Mouse (Mus musculus) erythroblast, embryonic 14.5 days (primary cell): ENCODE data around the gene Rnf212b. TPM values are rescaled to one million over a fixed set of nuclear protein-coding genes. Genes with fewer than 3 reads are reported as not detected.
A peak's percentile ranks its signal among the peaks of the same experiment; 100 is the strongest.

ENCODE experiments used
- H3K27me3 ChIP-seq: 2 replicates; pipeline ENCODE4 v1.6.1; 2012; ENCODE audit warnings: inconsistent platforms; ENCODE audit not compliant: control insufficient read depth
- H3K36me3 ChIP-seq: 2 replicates; pipeline ENCODE4 v1.6.1; 2012; ENCODE audit warnings: mild to moderate bottlenecking, inconsistent platforms; ENCODE audit not compliant: control insufficient read depth
- H3K4me1 ChIP-seq: 2 replicates; pipeline ENCODE4 v1.6.1; 2012; ENCODE audit warnings: inconsistent platforms; ENCODE audit not compliant: control insufficient read depth
- H3K4me3 ChIP-seq: replicated peaks from 2 replicates; pipeline ENCODE3; 2012; ENCODE audit warnings: moderate library complexity, mild to moderate bottlenecking, inconsistent platforms
- H3K9me3 ChIP-seq: 2 replicates; pipeline ENCODE4 v1.6.1; 2012; ENCODE audit warnings: low read length, inconsistent platforms, mixed read lengths; ENCODE audit not compliant: control insufficient read depth
- GATA1 ChIP-seq: IDR thresholded peaks from 2 replicates; pipeline ENCODE4 v1.6.1; 2012; ENCODE audit warnings: low read length, inconsistent platforms, mixed read lengths
- TAL1 ChIP-seq: IDR thresholded peaks from 3 replicates; pipeline ENCODE4 v1.6.1; 2012; ENCODE audit warnings: low read length, inconsistent platforms, mixed read lengths
- polyA plus RNA-seq: library from polyadenylated mRNA; stranded (reverse); fragments of >175 nt; gene quantifications from 2 replicates; pipeline ENCODE4 v1.2.3, GENCODE M21; 2012

The Rnf212b gene
- polyA plus RNA-seq, 1 experiment, result not detected

GRCm38 (mm10) chr14:54864313-54865036 lies 50.5 kb downstream of the Rnf212b start:
- TF ChIP-seq GATA1 (no peak), TAL1 (no peak)
- Histone ChIP-seq H3K4me1 (peaks cover 16% of the 10 kb centered on the region), H3K4me3 (peak overlapping the region; percentile 81), H3K36me3 (no peaks in the 10 kb centered on the region), H3K9me3 (no peaks in the 10 kb centered on the region; the same call in 1 of the 2 replicates), H3K27me3 (no peaks in the 10 kb centered on the region)

GRCm38 (mm10) chr14:54865626-54866025 lies 51.7 kb downstream of the Rnf212b start:
- H3K4me3 ChIP-seq, result no peak overlapping the region
- no peaks in the 10 kb centered on the region for H3K27me3 ChIP-seq
- H3K36me3 ChIP-seq, result no peaks in the 10 kb centered on the region
- H3K9me3 ChIP-seq, result no peaks in the 10 kb centered on the region; the same call in 1 of the 2 replicates
- peaks cover 16% of the 10 kb centered on the region for H3K4me1 ChIP-seq
- TF ChIP-seq GATA1 (no peak), TAL1 (no peak)

GRCm38 (mm10) chr14:54866268-54866667 lies 52.3 kb downstream of the Rnf212b start:
- Histone ChIP-seq H3K27me3 (no peaks in the 10 kb centered on the region), H3K4me3 (no peak overlapping the region), H3K36me3 (no peaks in the 10 kb centered on the region), H3K9me3 (no peaks in the 10 kb centered on the region; the same call in 1 of the 2 replicates), H3K4me1 (peaks cover 16% of the 10 kb centered on the region)
- TF ChIP-seq GATA1 (no peak), TAL1 (no peak)

- H3K36me3 ChIP-seq, result no peaks in the 10 kb centered on the region
- H3K27me3 ChIP-seq, result no peaks in the 10 kb centered on the region
- peaks cover 16% of the 10 kb centered on the region for H3K4me1 ChIP-seq
- TF ChIP-seq TAL1 (no peak), GATA1 (no peak)
- H3K9me3 ChIP-seq, result no peaks in the 10 kb centered on the region; the same call in 1 of the 2 replicates
- no peak overlapping the region for H3K4me3 ChIP-seq
Measured at GRCm38 (mm10) chr14:54866936-54867335, 53.0 kb downstream of the Rnf212b start.

GRCm38 (mm10) chr14:54868026-54868425 lies 54.1 kb downstream of the Rnf212b start:
- TF ChIP-seq GATA1 (no peak), TAL1 (no peak)
- H3K9me3 ChIP-seq, result no peaks in the 10 kb centered on the region; the same call in 1 of the 2 replicates
- H3K4me1 ChIP-seq, result peaks cover 16% of the 10 kb centered on the region
- no peak overlapping the region for H3K4me3 ChIP-seq
- no peaks in the 10 kb centered on the region for H3K36me3 ChIP-seq
- H3K27me3 ChIP-seq, result no peaks in the 10 kb centered on the region

GRCm38 (mm10) chr14:54870861-54871260 lies 56.9 kb downstream of the Rnf212b start, which contains the start of gene Homez:
TSS of gene Homez (minus strand) at chr14:54870961.
- Histone ChIP-seq H3K36me3 (no peaks in the 10 kb centered on the region), H3K27me3 (peaks cover 13% of the 10 kb centered on the region), H3K9me3 (no peaks in the 10 kb centered on the region; the same call in 1 of the 2 replicates), H3K4me3 (no peak within 1 kb of the TSS), H3K4me1 (peaks cover 3% of the 10 kb centered on the region)
- TF ChIP-seq TAL1 (no peak), GATA1 (no peak)

- Histone ChIP-seq H3K9me3 (no peaks in the 10 kb centered on the region), H3K4me3 (no peak overlapping the region), H3K4me1 (peaks cover 23% of the 10 kb centered on the region), H3K36me3 (no peaks in the 10 kb centered on the region), H3K27me3 (peaks cover 36% of the 10 kb centered on the region)
- TF ChIP-seq GATA1 (no peak), TAL1 (no peak)
Measured at GRCm38 (mm10) chr14:54874165-54874564, 60.2 kb downstream of the Rnf212b start.

- TF ChIP-seq GATA1 (no peak), TAL1 (no peak)
- H3K4me1 ChIP-seq, result peaks cover 23% of the 10 kb centered on the region
- H3K4me3 ChIP-seq, result peak overlapping the region; percentile 76
Measured at GRCm38 (mm10) chr14:54875844-54876538, 62.0 kb downstream of the Rnf212b start.

GRCm38 (mm10) chr14:54876539-54877047 lies 62.7 kb downstream of the Rnf212b start:
- Histone ChIP-seq H3K27me3 (peaks cover 36% of the 10 kb centered on the region), H3K4me3 (peak overlapping the region; percentile 76), H3K9me3 (peaks cover 5% of the 10 kb centered on the region), H3K36me3 (no peaks in the 10 kb centered on the region), H3K4me1 (peaks cover 23% of the 10 kb centered on the region)
- TF ChIP-seq TAL1 (no peak), GATA1 (no peak)

More at GRCm38 (mm10) chr14:54875844-54876538, 62.0 kb downstream of the Rnf212b start:
- Histone ChIP-seq H3K36me3 (no peaks in the 10 kb centered on the region), H3K9me3 (peaks cover 2% of the 10 kb centered on the region), H3K27me3 (peaks cover 36% of the 10 kb centered on the region)
